Comparison of ENCODE assay signal across 8 mouse cellular contexts in the genomic region with DNA sequence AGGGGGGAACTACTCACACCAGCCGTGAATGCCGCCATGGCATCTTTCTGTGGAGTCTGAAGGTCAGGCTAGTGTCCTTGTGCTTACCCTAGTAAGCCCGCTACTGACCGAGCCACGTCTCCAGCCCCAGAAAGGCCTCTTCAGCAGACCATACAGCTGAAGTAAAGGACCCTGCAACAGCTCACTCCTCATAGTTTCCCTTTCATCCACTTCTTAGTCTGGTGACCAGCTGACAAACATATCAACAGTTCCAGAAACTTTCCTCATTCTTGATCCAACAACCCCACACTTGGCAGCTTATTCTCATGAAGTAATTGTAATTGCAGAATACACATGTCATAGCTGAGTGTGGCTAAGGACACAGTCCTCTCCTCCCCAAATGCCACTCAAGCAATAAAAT. TPM values are rescaled to one million over a fixed set of nuclear protein-coding genes. Genes with fewer than 3 reads are reported as not detected.
A peak's percentile ranks its signal among the peaks of the same experiment; 100 is the strongest.
DNase-seq lines count a peak whose midpoint lies in the region.
"Had no signal": no experiment of that assay in that cellular context is flagged by ENCODE, and none has a peak within 500 bp of the region (broad histone marks: within the 10 kb centered on the region; RNA-seq: fewer than 3 reads in every experiment).

No protein-coding gene starts in this region.

- DNase-seq in kidney, adult 18-20 months = peak; percentile 19
- DNase-seq in kidney, adult 11 months = no peak
- DNase-seq in adrenal gland, postnatal 36 days = peak; percentile 31 to 40
- DNase-seq in heart, adult 18-20 months = peak; percentile 72 to 84
- DNase-seq in heart, postnatal 4 days = peak; percentile 22
- DNase-seq in urinary bladder, postnatal 10 days (ENCODE audit: low spot score) = no peak
- no peak for DNase-seq in T-cell, adult 2 months (ENCODE audit: low spot score)
- DNase-seq: cerebellum, postnatal 36 days had no signal

RNA-seq across cellular contexts. Expression of a gene that starts 27.0 kb away (rescaled TPM):
- 10 to 100 TPM; 17.0 to 20.7 TPM for total RNA-seq in adrenal gland, postnatal 36 days (2021)
- 10 to 100 TPM; 14.7 to 16.6 TPM for total RNA-seq in heart, adult 18-20 months (2021)
- 1 to 10 TPM; 7.8 to 7.9 TPM for total RNA-seq in heart, postnatal 4 days (2021)

Comparison
In these comparisons a context has a peak if more than half of its experiments do, and no peak if none do; other contexts are left out.
1. DNase-seq: peak in kidney, adult 18-20 months (single experiment), adrenal gland, postnatal 36 days (2 of 2), heart, adult 18-20 months (2 of 2) and heart, postnatal 4 days (single experiment); none in kidney, adult 11 months (single experiment), urinary bladder, postnatal 10 days (single experiment) and T-cell, adult 2 months (single experiment).